Mouse (Mus musculus): ENCODE data around the gene Pnpla2.
"Not testable (repeated sequence)": the region's sequence is repeated elsewhere in the genome, so short reads cannot be mapped to it uniquely, and the experiment has no call there.

The Pnpla2 gene

GRCm38 (mm10) chr7:141431434-141432185 lies 23.4 kb upstream of the Pnpla2 start:
- in situ Hi-C loops (cut with MboI, MseI): no loop called here

- in situ Hi-C loops (cut with MboI, MseI): no loop called here
Measured at GRCm38 (mm10) chr7:141432186-141432611, 22.8 kb upstream of the Pnpla2 start.

GRCm38 (mm10) chr7:141432741-141433516 lies 22.1 kb upstream of the Pnpla2 start:
- in situ Hi-C loops (cut with MboI, MseI): no loop called here

- in situ Hi-C loops (cut with MboI, MseI): no loop called here
Measured at GRCm38 (mm10) chr7:141433517-141434400, 21.2 kb upstream of the Pnpla2 start.

- in situ Hi-C loops (cut with MboI, MseI): no loop called here
Measured at GRCm38 (mm10) chr7:141434464-141434863, 20.5 kb upstream of the Pnpla2 start.

- in situ Hi-C loops (cut with MboI, MseI): no loop called here
Measured at GRCm38 (mm10) chr7:141435129-141435855, 19.7 kb upstream of the Pnpla2 start.

- in situ Hi-C loops (cut with MboI, MseI): no loop called here
Measured at GRCm38 (mm10) chr7:141435856-141436522, 19.0 kb upstream of the Pnpla2 start.

- in situ Hi-C loops (cut with MboI, MseI): no loop called here
Measured at GRCm38 (mm10) chr7:141436523-141436892, 18.5 kb upstream of the Pnpla2 start.

GRCm38 (mm10) chr7:141437178-141438120 lies 17.5 kb upstream of the Pnpla2 start, which contains the start of gene Slc25a22:
Gene Slc25a22 (minus strand): TSS chr7:141437892.
- in situ Hi-C loops (cut with MboI, MseI): no loop called here

GRCm38 (mm10) chr7:141438201-141438968 lies 16.6 kb upstream of the Pnpla2 start:
- in situ Hi-C loops (cut with MboI, MseI): no loop called here

GRCm38 (mm10) chr7:141439140-141439679 lies 15.8 kb upstream of the Pnpla2 start:
- in situ Hi-C loops (cut with MboI, MseI): no loop called here

- in situ Hi-C loops (cut with MboI, MseI): no loop called here
Measured at GRCm38 (mm10) chr7:141439811-141440210, 15.2 kb upstream of the Pnpla2 start.

GRCm38 (mm10) chr7:141440613-141441012 lies 14.4 kb upstream of the Pnpla2 start:
- in situ Hi-C loops (cut with MboI, MseI): no loop called here

- in situ Hi-C loops (cut with MboI, MseI): no loop called here
Measured at GRCm38 (mm10) chr7:141441460-141441859, 13.5 kb upstream of the Pnpla2 start.

- in situ Hi-C loops (cut with MboI, MseI): no loop called here
Measured at GRCm38 (mm10) chr7:141442199-141442598, 12.8 kb upstream of the Pnpla2 start.

GRCm38 (mm10) chr7:141443081-141443821 lies 11.7 kb upstream of the Pnpla2 start:
- in situ Hi-C loops (cut with MboI, MseI): no loop called here

- in situ Hi-C loops (cut with MboI, MseI): no loop called here
Measured at GRCm38 (mm10) chr7:141443828-141444237, 11.2 kb upstream of the Pnpla2 start, which contains the start of gene Pidd1. Gene Pidd1 (minus strand): TSS chr7:141444025.

- in situ Hi-C loops (cut with MboI, MseI): not testable (repeated sequence)
Measured at GRCm38 (mm10) chr7:141446374-141446773, 8.6 kb upstream of the Pnpla2 start.
